Mouse (Mus musculus): ENCODE measurements at regions not wholly inside any gene's neighbourhood (a gene's known extent, or its start where the extent isn't known, plus 50 kb on each side); places are given as distances from the start of the nearest gene placed in this dataset.

- no peaks in the 10 kb centered on the region for H3K27me3 ChIP-seq (ENCODE audit: control insufficient read depth in 1 of 2, insufficient read depth in 2 of 2, low read length in 2 of 2)
Observed at GRCm38 (mm10) chr10:96264866-96265265, 128.5 kb downstream of the Gm5426 start.

GRCm38 (mm10) chr10:96266100-96266735, 129.8 kb downstream of the Gm5426 start:
- DNase-seq (ENCODE audit: low read depth, low spot score) = no peak
- TF ChIP-seq RAD21 (IDR thresholded peaks at IDR 0.05; ENCODE audit: low read depth, low read length) = no peak
- TF ChIP-seq RCOR1 (IDR thresholded peaks at IDR 0.05; ENCODE audit: low read depth, low read length) = no peak
- no peak for TF ChIP-seq TBP (IDR thresholded peaks at IDR 0.05; ENCODE audit: low read depth, low read length)
- TF ChIP-seq NRF1 (IDR thresholded peaks at IDR 0.05; ENCODE audit: insufficient read depth, low read depth, low read length, poor library complexity, severe bottlenecking) = no peak
- no peak for TF ChIP-seq KAT2A (conservative IDR thresholded peaks at IDR 0.05; ENCODE audit: low read depth, low read length)
- TF ChIP-seq NELFE (IDR thresholded peaks at IDR 0.05; ENCODE audit: low read depth, low read length) = no peak
- no peak for TF ChIP-seq MAX (IDR thresholded peaks at IDR 0.05; ENCODE audit: low read length)
- no peak for TF ChIP-seq MEF2A (IDR thresholded peaks at IDR 0.05; ENCODE audit: extremely low read depth, insufficient replicate concordance, low read depth, low read length, poor library complexity, severe bottlenecking)
- no peak for TF ChIP-seq ZC3H11A (IDR thresholded peaks at IDR 0.05; ENCODE audit: low read depth, low read length)
- TF ChIP-seq ELF1 (IDR thresholded peaks at IDR 0.05; ENCODE audit: low read depth, low read length) = no peak
- TF ChIP-seq CHD1 (IDR thresholded peaks at IDR 0.05; ENCODE audit: low read depth, low read length) = no peak
- TF ChIP-seq MAZ (IDR thresholded peaks at IDR 0.05; ENCODE audit: low read depth, low read length) = no peak
- TF ChIP-seq USF2 (IDR thresholded peaks at IDR 0.05; ENCODE audit: borderline replicate concordance in 1 of 2, insufficient read depth in 1 of 2, low read depth in 1 of 2, low read length in 2 of 2) = no peak
- no peak for TF ChIP-seq ZKSCAN1 (IDR thresholded peaks at IDR 0.05; ENCODE audit: low read depth, low read length)
- TF ChIP-seq SMC3 (IDR thresholded peaks at IDR 0.05; ENCODE audit: low read depth, low read length) = no peak
- TF ChIP-seq JUND (IDR thresholded peaks at IDR 0.05; ENCODE audit: low read depth, low read length) = no peak
- TF ChIP-seq TCF12 (IDR thresholded peaks at IDR 0.05; ENCODE audit: low read depth, low read length) = no peak
- no peak for TF ChIP-seq MYB (IDR thresholded peaks at IDR 0.05; ENCODE audit: low read depth, low read length)
- Histone ChIP-seq H3K79me2 (ENCODE audit: control insufficient read depth, insufficient read depth, low read length, poor library complexity) (no peaks in the 10 kb centered on the region), H3K9ac (ENCODE audit: control insufficient read depth, low read depth, low read length, poor library complexity, severe bottlenecking) (no peak overlapping the region), H3K4me3 (ENCODE audit: control insufficient read depth in 1 of 2, insufficient read depth in 1 of 2, low read depth in 2 of 2, low read length in 2 of 2) (no peak overlapping the region), H3K9me3 (replicated peaks; ENCODE audit: insufficient read depth, low read length) (no peaks in the 10 kb centered on the region), H3K27ac (ENCODE audit: control insufficient read depth, low read depth, low read length) (no peak overlapping the region), H3K36me3 (ENCODE audit: control insufficient read depth in 1 of 2, insufficient read depth in 2 of 2, low read length in 2 of 2) (no peaks in the 10 kb centered on the region), H3K27me3 (ENCODE audit: control insufficient read depth in 1 of 2, insufficient read depth in 2 of 2, low read length in 2 of 2) (no peaks in the 10 kb centered on the region), H3K4me1 (ENCODE audit: control insufficient read depth in 1 of 2, insufficient read depth in 2 of 2, low read length in 2 of 2) (no peaks in the 10 kb centered on the region)

More at GRCm38 (mm10) chr10:96264866-96265265, 128.5 kb downstream of the Gm5426 start:
- no peak overlapping the region for H3K9ac ChIP-seq (ENCODE audit: control insufficient read depth, low read depth, low read length, poor library complexity, severe bottlenecking)
- no peaks in the 10 kb centered on the region for H3K79me2 ChIP-seq (ENCODE audit: control insufficient read depth, insufficient read depth, low read length, poor library complexity)
- DNase-seq (ENCODE audit: low read depth, low spot score) = no peak
- TF ChIP-seq TCF12 (IDR thresholded peaks at IDR 0.05; ENCODE audit: low read depth, low read length) (no peak), BHLHE40 (IDR thresholded peaks at IDR 0.05; ENCODE audit: borderline replicate concordance, low read depth, low read length) (no peak), MAZ (IDR thresholded peaks at IDR 0.05; ENCODE audit: low read depth, low read length) (no peak), RCOR1 (IDR thresholded peaks at IDR 0.05; ENCODE audit: low read depth, low read length) (no peak), MAX (IDR thresholded peaks at IDR 0.05; ENCODE audit: low read length) (no peak), E2F4 (IDR thresholded peaks at IDR 0.05; ENCODE audit: borderline replicate concordance, low read depth, low read length) (no peak), MYC (IDR thresholded peaks at IDR 0.05; ENCODE audit: low read depth, low read length) (no peak), ZC3H11A (IDR thresholded peaks at IDR 0.05; ENCODE audit: low read depth, low read length) (no peak), GABPA (IDR thresholded peaks at IDR 0.05; ENCODE audit: low read depth, low read length) (no peak), SMC3 (IDR thresholded peaks at IDR 0.05; ENCODE audit: low read depth, low read length) (no peak), ZNF384 (IDR thresholded peaks at IDR 0.05; ENCODE audit: low read depth, low read length) (no peak), CHD1 (IDR thresholded peaks at IDR 0.05; ENCODE audit: low read depth, low read length) (no peak), JUND (IDR thresholded peaks at IDR 0.05; ENCODE audit: low read depth, low read length) (no peak), NELFE (IDR thresholded peaks at IDR 0.05; ENCODE audit: low read depth, low read length) (no peak), UBTF (IDR thresholded peaks at IDR 0.05; ENCODE audit: borderline replicate concordance, insufficient read depth, low read depth, low read length) (no peak), NRF1 (IDR thresholded peaks at IDR 0.05; ENCODE audit: insufficient read depth, low read depth, low read length, poor library complexity, severe bottlenecking) (no peak), MAFK (IDR thresholded peaks at IDR 0.05; ENCODE audit: borderline replicate concordance, low read depth, low read length) (no peak), MEF2A (IDR thresholded peaks at IDR 0.05; ENCODE audit: extremely low read depth, insufficient replicate concordance, low read depth, low read length, poor library complexity, severe bottlenecking) (no peak), GATA1 (IDR thresholded peaks at IDR 0.05; ENCODE audit: low read depth, low read length) (no peak), POLR2AphosphoS2 (IDR thresholded peaks at IDR 0.05; ENCODE audit: low read length) (no peak)
- no peaks in the 10 kb centered on the region for H3K36me3 ChIP-seq (ENCODE audit: control insufficient read depth in 1 of 2, insufficient read depth in 2 of 2, low read length in 2 of 2)
- H3K4me1 ChIP-seq (ENCODE audit: control insufficient read depth in 1 of 2, insufficient read depth in 2 of 2, low read length in 2 of 2) = no peaks in the 10 kb centered on the region
- H3K4me3 ChIP-seq (ENCODE audit: control insufficient read depth in 1 of 2, insufficient read depth in 1 of 2, low read depth in 2 of 2, low read length in 2 of 2) = no peak overlapping the region
- no peak overlapping the region for H3K27ac ChIP-seq (ENCODE audit: control insufficient read depth, low read depth, low read length)
- no peaks in the 10 kb centered on the region for H3K9me3 ChIP-seq (replicated peaks; ENCODE audit: insufficient read depth, low read length)
